Mouse (Mus musculus): ENCODE data around the gene St5.

The St5 gene

GRCm38 (mm10) chr7:109609565-109610345 lies 93.7 kb downstream of the St5 start:
- DNase-seq (ENCODE audit: low read depth, low spot score) = no peak

GRCm38 (mm10) chr7:109608831-109609230 lies 94.6 kb downstream of the St5 start:
- DNase-seq (ENCODE audit: low read depth, low spot score) = no peak

- DNase-seq (ENCODE audit: low read depth, low spot score) = no peak
Observed at GRCm38 (mm10) chr7:109606994-109607610, 96.3 kb downstream of the St5 start.

GRCm38 (mm10) chr7:109602562-109602961 lies 100.8 kb downstream of the St5 start:
- DNase-seq (ENCODE audit: low read depth, low spot score) = no peak

GRCm38 (mm10) chr7:109602022-109602421 lies 101.4 kb downstream of the St5 start:
- DNase-seq (ENCODE audit: low read depth, low spot score) = no peak

- no peak for DNase-seq (ENCODE audit: low read depth, low spot score)
Observed at GRCm38 (mm10) chr7:109600702-109601101, 102.7 kb downstream of the St5 start.

GRCm38 (mm10) chr7:109599998-109600397 lies 103.4 kb downstream of the St5 start:
- no peak for DNase-seq (ENCODE audit: low read depth, low spot score)

GRCm38 (mm10) chr7:109594845-109595531 lies 108.4 kb downstream of the St5 start:
- no peak for DNase-seq (ENCODE audit: low read depth, low spot score)

- DNase-seq (ENCODE audit: low read depth, low spot score) = no peak
Observed at GRCm38 (mm10) chr7:109593992-109594391, 109.4 kb downstream of the St5 start.

- no peak for DNase-seq (ENCODE audit: low read depth, low spot score)
Observed at GRCm38 (mm10) chr7:109592184-109592583, 111.2 kb downstream of the St5 start.

GRCm38 (mm10) chr7:109590576-109590975 lies 112.8 kb downstream of the St5 start:
- no peak for DNase-seq (ENCODE audit: low read depth, low spot score)

- no peak for DNase-seq (ENCODE audit: low read depth, low spot score)
Observed at GRCm38 (mm10) chr7:109588990-109589389, 114.4 kb downstream of the St5 start.

- no peak for DNase-seq (ENCODE audit: low read depth, low spot score)
Observed at GRCm38 (mm10) chr7:109588145-109588544, 115.3 kb downstream of the St5 start.

- DNase-seq (ENCODE audit: low read depth, low spot score) = no peak
Observed at GRCm38 (mm10) chr7:109584467-109584866, 118.9 kb downstream of the St5 start.

GRCm38 (mm10) chr7:109580489-109580888 lies 122.9 kb downstream of the St5 start:
- no peak for DNase-seq (ENCODE audit: low read depth, low spot score)

- DNase-seq (ENCODE audit: low read depth, low spot score) = no peak
Observed at GRCm38 (mm10) chr7:109579585-109580307, 123.7 kb downstream of the St5 start.

- no peak for DNase-seq (ENCODE audit: low read depth, low spot score)
Observed at GRCm38 (mm10) chr7:109578880-109579584, 124.4 kb downstream of the St5 start.

GRCm38 (mm10) chr7:109576321-109577314 lies 126.8 kb downstream of the St5 start:
- DNase-seq (ENCODE audit: low read depth, low spot score) = no peak

- DNase-seq (ENCODE audit: low read depth, low spot score) = no peak
Observed at GRCm38 (mm10) chr7:109574166-109574565, 129.2 kb downstream of the St5 start.

- DNase-seq (ENCODE audit: low read depth, low spot score) = no peak
Observed at GRCm38 (mm10) chr7:109568391-109568892, 135.0 kb downstream of the St5 start.

Data from WW6 (cell line).